ENCODE assay signal across 19 mouse cellular contexts in the genomic region with DNA sequence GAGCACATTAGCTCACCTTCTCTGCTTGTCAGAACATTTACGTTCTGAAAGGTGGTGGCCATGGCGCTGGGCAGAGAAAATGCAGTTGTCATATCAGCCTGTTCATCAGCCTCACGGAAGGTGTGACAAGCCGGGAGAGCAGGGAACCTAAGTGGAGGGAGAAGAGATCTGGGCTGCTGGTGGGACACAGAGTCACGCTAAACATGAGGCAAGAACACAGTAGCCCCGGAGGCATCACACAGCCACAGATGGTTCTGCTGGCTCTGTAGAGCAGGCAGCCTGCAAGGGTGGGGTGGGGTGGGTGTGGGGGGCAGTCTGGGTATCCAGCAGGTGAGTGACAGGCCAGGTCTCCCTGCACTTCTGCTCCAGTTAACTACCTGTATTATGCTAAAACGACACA.
A peak's percentile ranks its signal among the peaks of the same experiment; 100 is the strongest.
DNase-seq lines count a peak whose midpoint lies in the region; ATAC-seq lines count a peak whose summit lies in the region.
"Had no signal": no experiment of that assay in that cellular context is flagged by ENCODE, and none has a peak within 500 bp of the region (broad histone marks: within the 10 kb centered on the region; RNA-seq: fewer than 3 reads in every experiment).

No protein-coding gene starts in this region.

- H3K4me3 ChIP-seq in heart, embryonic 14.5 days (ENCODE audit: control insufficient read depth in 1 of 2, insufficient read depth in 1 of 2, low read depth in 1 of 2, low read length in 2 of 2): no peak overlapping the region
- H3K4me3 ChIP-seq in forebrain, embryonic 11.5 days (ENCODE audit: low read depth, low read length): no peak overlapping the region
- no peak overlapping the region for H3K4me3 ChIP-seq in hindbrain, embryonic 11.5 days (ENCODE audit: low read depth, low read length)
- H3K4me3 ChIP-seq in midbrain, embryonic 13.5 days (replicated peaks): no peak overlapping the region
- H3K4me3 ChIP-seq: heart, embryonic 15.5 days; left cerebral cortex, adult 2 months; liver, embryonic 12.5 days had no signal

- H3K36me3 ChIP-seq in heart, embryonic 14.5 days (ENCODE audit: control insufficient read depth, insufficient read depth, low read length): peaks cover 8% of the 10 kb centered on the region; the same call in 1 of the 2 replicates
- H3K36me3 ChIP-seq in forebrain, embryonic 11.5 days (ENCODE audit: control insufficient read depth, insufficient read depth, low read length): no peaks in the 10 kb centered on the region
- H3K36me3 ChIP-seq in hindbrain, embryonic 11.5 days (ENCODE audit: control insufficient read depth, insufficient read depth, low read length): no peaks in the 10 kb centered on the region
- no peaks in the 10 kb centered on the region for H3K36me3 ChIP-seq in midbrain, embryonic 13.5 days
- H3K36me3 ChIP-seq: heart, embryonic 15.5 days; liver, embryonic 12.5 days had no signal

- intact Hi-C loops in heart, postnatal 36 days (cut with DNase I): loop anchor here (10.0 kb wide), 1 partner anchor 453 kb away; no protein-coding TSS in a partner anchor

- ATAC-seq in heart, embryonic 14.5 days (ENCODE audit: insufficient number of reproducible peaks, insufficient read depth, low FRiP score, low read depth): no peak
- no peak for ATAC-seq in forebrain, embryonic 11.5 days (replicated peaks; ENCODE audit: low FRiP score)
- no peak for ATAC-seq in hindbrain, embryonic 11.5 days (ENCODE audit: low FRiP score)
- peak; percentile 53; the same call in 1 of the 2 replicates for ATAC-seq in midbrain, embryonic 13.5 days
- ATAC-seq: inflammation-experienced regulatory T-cells, adult 6 months; liver, embryonic 12.5 days had no signal

- no peak overlapping the region for H3K4me2 ChIP-seq in heart, embryonic 14.5 days (ENCODE audit: low read length)
- no peak overlapping the region for H3K4me2 ChIP-seq in forebrain, embryonic 11.5 days (ENCODE audit: low read depth, low read length, severe bottlenecking)
- H3K4me2 ChIP-seq in hindbrain, embryonic 11.5 days (replicated peaks; ENCODE audit: low read depth, low read length): no peak overlapping the region
- no peak overlapping the region for H3K4me2 ChIP-seq in midbrain, embryonic 13.5 days (replicated peaks)
- H3K4me2 ChIP-seq: heart, embryonic 15.5 days; liver, embryonic 12.5 days; lung, embryonic 14.5 days had no signal

- no peaks in the 10 kb centered on the region for H3K27me3 ChIP-seq in heart, embryonic 14.5 days (ENCODE audit: control insufficient read depth, insufficient read depth, low read length)
- H3K27me3 ChIP-seq in forebrain, embryonic 11.5 days (ENCODE audit: control insufficient read depth, insufficient read depth, low read length): no peaks in the 10 kb centered on the region
- H3K27me3 ChIP-seq in hindbrain, embryonic 11.5 days (ENCODE audit: control insufficient read depth, insufficient read depth, low read length): no peaks in the 10 kb centered on the region
- H3K27me3 ChIP-seq in midbrain, embryonic 13.5 days: no peaks in the 10 kb centered on the region
- H3K27me3 ChIP-seq: heart, embryonic 15.5 days; liver, embryonic 12.5 days had no signal

- H3K4me1 ChIP-seq in heart, embryonic 14.5 days (ENCODE audit: control insufficient read depth in 2 of 2, insufficient read depth in 2 of 2, low read length in 2 of 2): peaks cover 16 to 40% of the 10 kb centered on the region in 2 experiments
- H3K4me1 ChIP-seq in forebrain, embryonic 11.5 days (replicated peaks; ENCODE audit: control insufficient read depth, insufficient read depth, low read length): peaks cover 24% of the 10 kb centered on the region
- H3K4me1 ChIP-seq in hindbrain, embryonic 11.5 days (replicated peaks; ENCODE audit: control insufficient read depth, insufficient read depth, low read length): peaks cover 17% of the 10 kb centered on the region
- peaks cover 81% of the 10 kb centered on the region for H3K4me1 ChIP-seq in midbrain, embryonic 13.5 days (replicated peaks)
- H3K4me1 ChIP-seq: liver, embryonic 12.5 days had no signal

- H3K9ac ChIP-seq in heart, embryonic 14.5 days (ENCODE audit: low read length): 0 out of 2 replicates have a peak overlapping the region, but pooled peaks have one; percentile 16
- no peak overlapping the region for H3K9ac ChIP-seq in forebrain, embryonic 11.5 days (ENCODE audit: low read length)
- H3K9ac ChIP-seq in hindbrain, embryonic 11.5 days (ENCODE audit: low read depth, low read length): no peak overlapping the region
- peak overlapping the region; percentile 23; the same call in 1 of the 2 replicates for H3K9ac ChIP-seq in midbrain, embryonic 13.5 days (replicated peaks)
- H3K9ac ChIP-seq: heart, embryonic 15.5 days; liver, embryonic 12.5 days; lung, embryonic 14.5 days had no signal

- H3K9me3 ChIP-seq in heart, embryonic 14.5 days (ENCODE audit: control insufficient read depth, low read length): no peaks in the 10 kb centered on the region
- no peaks in the 10 kb centered on the region for H3K9me3 ChIP-seq in forebrain, embryonic 11.5 days (ENCODE audit: control insufficient read depth, low read length)
- H3K9me3 ChIP-seq in hindbrain, embryonic 11.5 days (ENCODE audit: control insufficient read depth, low read length): no peaks in the 10 kb centered on the region
- no peaks in the 10 kb centered on the region for H3K9me3 ChIP-seq in midbrain, embryonic 13.5 days
- H3K9me3 ChIP-seq: heart, embryonic 15.5 days; liver, embryonic 12.5 days had no signal

- no peak overlapping the region; a peak in 1 of 4 replicates for H3K27ac ChIP-seq in heart, embryonic 14.5 days (replicated peaks in 1 of 2; ENCODE audit: control insufficient read depth in 1 of 2, insufficient read depth in 1 of 2, low read depth in 2 of 2, low read length in 2 of 2)
- 0 out of 2 replicates have a peak overlapping the region, but pooled peaks have one; percentile 5 for H3K27ac ChIP-seq in forebrain, embryonic 11.5 days (ENCODE audit: low read depth, low read length)
- 0 out of 2 replicates have a peak overlapping the region, but pooled peaks have one; percentile 27 for H3K27ac ChIP-seq in hindbrain, embryonic 11.5 days (ENCODE audit: low read depth, low read length)
- peak overlapping the region; percentile 71 for H3K27ac ChIP-seq in midbrain, embryonic 13.5 days
- H3K27ac ChIP-seq: heart, embryonic 15.5 days; left cerebral cortex, adult 2 months; liver, embryonic 12.5 days; macrophage had no signal

- WGBS in heart, embryonic 14.5 days: 75% methylated on average over 7 of the region's 7 CpGs
- 74% methylated on average over 7 of the region's 7 CpGs for WGBS in forebrain, embryonic 11.5 days
- WGBS in hindbrain, embryonic 11.5 days: 82% methylated on average over 7 of the region's 7 CpGs
- WGBS in midbrain, embryonic 13.5 days: 70% methylated on average over 7 of the region's 7 CpGs

- no peak for DNase-seq in heart, postnatal 36 days
- no peak for DNase-seq in forebrain, embryonic 11.5 days (ENCODE audit: low spot score)
- DNase-seq in hindbrain, embryonic 11.5 days (ENCODE audit: low spot score): no peak
- DNase-seq in yolk sac, embryonic 10.5 days (ENCODE audit: low spot score): no peak
- no peak for DNase-seq in right cerebral cortex, adult 2 months (ENCODE audit: low spot score in 2 of 2)
- DNase-seq in lung, postnatal 4 days: no peak
- DNase-seq: adrenal gland, adult 2 months; cerebellum, postnatal 14 days; gastrocnemius, postnatal 36 days; lung, embryonic 14.5 days; right cerebral cortex, postnatal 4 days; thymus, adult 18-20 months had no signal

Comparison
In these comparisons a context has a peak if more than half of its experiments do, and no peak if none do; other contexts are left out.
1. H3K27ac ChIP-seq: peak in forebrain, embryonic 11.5 days (single experiment), hindbrain, embryonic 11.5 days (single experiment) and midbrain, embryonic 13.5 days (single experiment); none in heart, embryonic 14.5 days (0 of 2).
2. H3K9ac ChIP-seq: peak in heart, embryonic 14.5 days (single experiment) and midbrain, embryonic 13.5 days (single experiment); none in forebrain, embryonic 11.5 days (single experiment) and hindbrain, embryonic 11.5 days (single experiment).